Mouse (Mus musculus): ENCODE results near the gene Gm19935. TPM values are rescaled to one million over a fixed set of nuclear protein-coding genes. Genes with fewer than 3 reads are reported as not detected.

Gene Gm19935
- polyA plus RNA-seq, 1 experiment, result 29.6 TPM

DNA sequence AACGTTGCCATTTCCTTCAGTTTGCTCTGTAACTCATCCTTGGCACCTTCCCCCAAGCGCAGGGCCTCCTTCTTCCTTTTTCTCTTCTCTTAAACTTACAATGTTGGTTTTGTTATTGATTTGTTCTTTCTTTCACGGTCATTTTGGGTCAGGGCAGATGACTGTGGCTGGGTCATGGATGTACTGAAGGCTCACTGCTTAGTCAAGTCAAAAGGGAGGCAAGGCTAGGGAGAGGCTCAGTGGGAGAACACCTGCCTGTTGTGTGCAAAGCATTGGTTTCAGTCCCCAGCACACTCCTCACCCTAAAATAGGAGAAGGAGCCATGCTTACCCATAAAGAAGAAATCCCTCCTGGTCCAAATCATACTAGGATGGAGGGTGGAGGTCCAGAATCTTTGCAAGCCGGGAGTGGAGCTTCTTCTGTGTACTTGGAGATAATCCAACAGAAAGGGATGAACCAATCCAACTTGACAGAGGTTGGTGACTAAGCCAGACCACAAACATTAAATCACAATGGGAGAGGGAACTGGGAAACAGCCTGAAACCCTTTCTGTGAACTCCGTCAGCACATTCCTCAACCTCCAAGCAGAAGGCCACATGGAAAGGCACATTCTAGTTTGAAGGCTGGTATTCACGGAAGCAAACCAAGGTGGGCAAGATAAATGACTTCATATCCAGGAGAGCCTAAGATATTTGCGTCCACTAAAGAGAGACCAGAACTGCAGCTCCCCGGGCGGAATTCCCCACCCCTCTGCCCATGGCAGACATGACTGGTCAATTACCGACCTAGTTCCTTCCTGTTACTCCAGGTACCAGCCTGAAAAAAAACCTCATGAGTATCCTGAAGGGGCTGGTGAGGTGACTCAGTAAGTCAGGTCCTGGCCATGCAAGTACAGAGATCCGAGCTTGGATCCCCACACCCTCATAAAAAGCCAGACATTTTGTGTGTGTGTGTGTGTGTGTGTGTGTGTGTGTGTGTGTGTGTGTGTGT, 22.8 kb upstream of the Gm19935 start:
- H3K4me3 ChIP-seq (ENCODE audit: control insufficient read depth, low read depth, low read length), result no peak overlapping the region
- no peaks in the 10 kb centered on the region for H3K36me3 ChIP-seq (ENCODE audit: control insufficient read depth, insufficient read depth, low read length)
- TF ChIP-seq CTCF (IDR thresholded peaks at IDR 0.05; ENCODE audit: control insufficient read depth, insufficient read depth, insufficient replicate concordance, low read depth, low read length) (no peak), POLR2A (IDR thresholded peaks at IDR 0.05; ENCODE audit: control insufficient read depth, low read depth, low read length) (no peak)
- no peaks in the 10 kb centered on the region for H3K4me1 ChIP-seq (ENCODE audit: control insufficient read depth, insufficient read depth, low read length)
- H3K27me3 ChIP-seq (ENCODE audit: control insufficient read depth, insufficient read depth, low read length), result no peaks in the 10 kb centered on the region
- no peak overlapping the region; the same call in 1 of the 2 replicates for H3K27ac ChIP-seq (ENCODE audit: control insufficient read depth, insufficient read depth, low read depth, low read length)

DNA sequence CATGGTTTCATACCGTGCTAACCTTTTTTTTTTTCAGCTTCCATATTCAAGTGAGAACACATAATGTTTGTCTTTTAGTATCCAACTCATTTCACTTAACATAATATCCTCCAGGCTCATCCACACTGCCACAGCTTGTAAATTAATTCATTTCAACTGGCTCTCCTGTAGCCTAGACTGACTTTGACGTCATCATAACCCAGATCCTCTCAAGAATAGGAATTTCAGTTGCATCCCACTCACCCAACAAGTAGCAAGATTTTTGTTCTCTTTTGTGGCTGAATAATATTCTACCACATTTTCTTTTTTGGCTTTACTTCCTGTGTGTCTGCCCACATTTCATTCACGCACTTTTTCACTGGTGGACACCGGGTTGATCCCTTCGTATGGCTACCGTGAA, 20.2 kb upstream of the Gm19935 start:
- H3K27ac ChIP-seq (ENCODE audit: control insufficient read depth, insufficient read depth, low read depth, low read length), result no peak overlapping the region
- no peaks in the 10 kb centered on the region for H3K36me3 ChIP-seq (ENCODE audit: control insufficient read depth, insufficient read depth, low read length)
- TF ChIP-seq POLR2A (IDR thresholded peaks at IDR 0.05; ENCODE audit: control insufficient read depth, low read depth, low read length), result no peak
- no peak for TF ChIP-seq CTCF (IDR thresholded peaks at IDR 0.05; ENCODE audit: control insufficient read depth, insufficient read depth, insufficient replicate concordance, low read depth, low read length)
- no peak overlapping the region for H3K4me3 ChIP-seq (ENCODE audit: control insufficient read depth, low read depth, low read length)
- H3K4me1 ChIP-seq (ENCODE audit: control insufficient read depth, insufficient read depth, low read length), result no peaks in the 10 kb centered on the region
- H3K27me3 ChIP-seq (ENCODE audit: control insufficient read depth, insufficient read depth, low read length), result no peaks in the 10 kb centered on the region

DNA sequence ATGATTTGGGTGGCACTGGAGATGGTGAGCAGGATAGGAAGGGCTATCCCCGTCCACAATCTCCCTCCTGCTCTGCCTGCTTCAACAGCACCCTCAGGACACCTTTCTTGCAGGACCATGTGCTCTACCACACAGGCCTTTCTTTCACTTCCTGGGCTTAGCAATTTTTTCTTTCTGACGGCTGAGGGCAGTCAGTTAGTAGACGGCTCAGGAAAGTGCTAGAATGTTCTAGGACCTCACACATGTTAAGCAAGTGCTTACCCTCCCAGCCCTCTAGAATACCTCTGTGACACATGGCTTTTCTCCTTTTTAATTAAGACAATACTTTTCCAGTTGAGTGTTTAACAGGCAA, 17.1 kb upstream of the Gm19935 start:
- Histone ChIP-seq H3K36me3 (ENCODE audit: control insufficient read depth, insufficient read depth, low read length) (no peaks in the 10 kb centered on the region), H3K27me3 (ENCODE audit: control insufficient read depth, insufficient read depth, low read length) (no peaks in the 10 kb centered on the region), H3K4me3 (ENCODE audit: control insufficient read depth, low read depth, low read length) (no peak overlapping the region), H3K27ac (ENCODE audit: control insufficient read depth, insufficient read depth, low read depth, low read length) (no peak overlapping the region), H3K4me1 (ENCODE audit: control insufficient read depth, insufficient read depth, low read length) (0 out of 2 replicates have a peak, but pooled peaks cover under 1% of the 10 kb centered on the region)
- no peak for TF ChIP-seq POLR2A (IDR thresholded peaks at IDR 0.05; ENCODE audit: control insufficient read depth, low read depth, low read length)
- TF ChIP-seq CTCF (IDR thresholded peaks at IDR 0.05; ENCODE audit: control insufficient read depth, insufficient read depth, insufficient replicate concordance, low read depth, low read length), result no peak

DNA sequence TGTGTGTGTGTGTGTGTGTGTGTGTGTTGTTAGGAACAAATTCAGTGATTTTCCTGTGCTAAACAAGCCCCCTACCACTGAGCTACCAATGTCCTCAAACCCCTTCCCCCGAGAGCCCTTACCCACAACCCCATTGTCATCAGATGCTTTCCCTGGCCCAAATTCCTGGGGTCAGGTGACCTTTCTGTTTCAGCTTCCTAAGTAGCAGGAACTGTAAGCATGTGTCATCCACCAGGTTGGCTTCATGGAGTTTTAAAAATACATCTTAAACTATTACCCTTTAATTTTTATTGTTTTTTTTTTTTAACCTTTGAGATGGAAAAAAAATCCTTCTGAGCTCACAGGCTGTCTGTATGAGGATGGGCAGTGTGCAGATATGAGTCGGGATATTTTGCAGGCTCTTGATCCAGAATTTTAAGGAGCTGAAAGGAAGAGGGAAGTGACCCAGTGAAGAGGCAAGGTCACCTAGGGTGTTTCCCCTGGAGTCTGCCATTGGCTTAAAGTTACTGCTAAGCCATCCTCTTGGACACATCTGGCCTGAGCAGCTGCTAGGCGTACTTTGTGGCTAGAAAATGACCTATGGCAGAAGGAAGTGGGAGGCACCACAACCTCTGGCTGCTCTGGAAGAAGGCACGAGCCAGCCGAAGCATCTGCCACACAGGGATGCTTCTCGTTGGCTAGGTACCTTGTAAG, 16.6 kb upstream of the Gm19935 start:
- H3K27ac ChIP-seq (ENCODE audit: control insufficient read depth, insufficient read depth, low read depth, low read length), result no peak overlapping the region
- TF ChIP-seq POLR2A (IDR thresholded peaks at IDR 0.05; ENCODE audit: control insufficient read depth, low read depth, low read length), result no peak
- no peak for TF ChIP-seq CTCF (IDR thresholded peaks at IDR 0.05; ENCODE audit: control insufficient read depth, insufficient read depth, insufficient replicate concordance, low read depth, low read length)
- no peak overlapping the region for H3K4me3 ChIP-seq (ENCODE audit: control insufficient read depth, low read depth, low read length)
- peaks cover 5% of the 10 kb centered on the region for H3K4me1 ChIP-seq (ENCODE audit: control insufficient read depth, insufficient read depth, low read length)
- H3K27me3 ChIP-seq (ENCODE audit: control insufficient read depth, insufficient read depth, low read length), result no peaks in the 10 kb centered on the region
- H3K36me3 ChIP-seq (ENCODE audit: control insufficient read depth, insufficient read depth, low read length), result no peaks in the 10 kb centered on the region

DNA sequence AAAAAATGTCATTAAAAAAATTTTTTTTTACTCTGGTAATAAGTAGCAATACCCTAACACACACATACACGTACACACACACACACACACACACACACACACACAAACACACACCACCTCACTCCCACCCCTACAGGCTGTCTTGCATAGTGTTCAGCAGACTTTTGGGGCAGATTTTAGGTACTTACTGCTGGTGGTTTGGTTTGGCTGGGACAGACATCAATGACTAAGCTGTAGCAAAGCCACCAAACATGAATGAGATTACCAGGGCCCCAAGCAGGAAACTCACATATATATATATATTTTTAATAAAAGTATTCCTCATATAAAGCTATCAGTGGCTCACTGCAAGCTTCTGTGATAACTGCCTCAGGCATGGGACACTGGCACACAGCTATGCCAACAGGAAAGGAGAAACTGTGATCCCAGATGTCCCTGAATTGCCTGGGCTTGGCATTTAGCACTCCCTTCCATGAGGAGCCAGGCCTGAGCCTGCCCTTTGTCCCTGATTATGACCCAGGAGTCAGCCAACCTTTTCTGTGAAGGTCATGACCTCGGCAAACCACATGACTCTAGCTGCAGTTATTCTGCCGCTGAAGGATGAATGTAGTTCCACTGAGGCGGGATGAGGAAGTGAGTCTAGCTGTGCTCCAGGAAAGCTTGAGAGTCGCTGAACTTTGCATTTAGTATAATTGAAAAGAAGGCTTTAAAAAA, 15.5 kb upstream of the Gm19935 start:
- Histone ChIP-seq H3K4me1 (ENCODE audit: control insufficient read depth, insufficient read depth, low read length) (peaks cover 12% of the 10 kb centered on the region), H3K36me3 (ENCODE audit: control insufficient read depth, insufficient read depth, low read length) (no peaks in the 10 kb centered on the region), H3K4me3 (ENCODE audit: control insufficient read depth, low read depth, low read length) (no peak overlapping the region), H3K27me3 (ENCODE audit: control insufficient read depth, insufficient read depth, low read length) (no peaks in the 10 kb centered on the region), H3K27ac (ENCODE audit: control insufficient read depth, insufficient read depth, low read depth, low read length) (no peak overlapping the region)
- TF ChIP-seq POLR2A (IDR thresholded peaks at IDR 0.05; ENCODE audit: control insufficient read depth, low read depth, low read length), result no peak
- no peak for TF ChIP-seq CTCF (IDR thresholded peaks at IDR 0.05; ENCODE audit: control insufficient read depth, insufficient read depth, insufficient replicate concordance, low read depth, low read length)

DNA sequence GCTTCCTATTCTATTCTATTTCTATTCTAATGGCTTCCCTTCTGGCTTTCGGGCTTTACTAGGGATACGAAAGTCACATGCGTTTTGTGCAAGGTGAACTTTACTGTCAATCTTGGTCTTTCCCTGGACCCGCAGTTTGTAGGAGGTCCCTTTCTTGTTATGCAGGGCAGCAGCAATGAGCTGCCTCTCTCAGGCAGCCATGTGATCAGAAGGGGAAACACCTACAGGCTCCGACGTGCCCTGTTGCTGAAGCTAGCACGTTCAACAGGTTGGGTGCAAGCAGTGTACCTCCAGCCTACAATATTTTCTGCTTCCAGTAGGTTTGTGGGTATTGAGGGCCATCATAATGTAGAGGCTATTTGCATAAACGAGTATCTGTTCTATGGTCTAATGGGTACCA, 13.8 kb upstream of the Gm19935 start:
- TF ChIP-seq POLR2A (IDR thresholded peaks at IDR 0.05; ENCODE audit: control insufficient read depth, low read depth, low read length) (no peak), CTCF (IDR thresholded peaks at IDR 0.05; ENCODE audit: control insufficient read depth, insufficient read depth, insufficient replicate concordance, low read depth, low read length) (no peak)
- no peak overlapping the region for H3K4me3 ChIP-seq (ENCODE audit: control insufficient read depth, low read depth, low read length)
- H3K4me1 ChIP-seq (ENCODE audit: control insufficient read depth, insufficient read depth, low read length), result peaks cover 12% of the 10 kb centered on the region
- no peaks in the 10 kb centered on the region for H3K36me3 ChIP-seq (ENCODE audit: control insufficient read depth, insufficient read depth, low read length)
- no peak overlapping the region for H3K27ac ChIP-seq (ENCODE audit: control insufficient read depth, insufficient read depth, low read depth, low read length)
- no peaks in the 10 kb centered on the region for H3K27me3 ChIP-seq (ENCODE audit: control insufficient read depth, insufficient read depth, low read length)

DNA sequence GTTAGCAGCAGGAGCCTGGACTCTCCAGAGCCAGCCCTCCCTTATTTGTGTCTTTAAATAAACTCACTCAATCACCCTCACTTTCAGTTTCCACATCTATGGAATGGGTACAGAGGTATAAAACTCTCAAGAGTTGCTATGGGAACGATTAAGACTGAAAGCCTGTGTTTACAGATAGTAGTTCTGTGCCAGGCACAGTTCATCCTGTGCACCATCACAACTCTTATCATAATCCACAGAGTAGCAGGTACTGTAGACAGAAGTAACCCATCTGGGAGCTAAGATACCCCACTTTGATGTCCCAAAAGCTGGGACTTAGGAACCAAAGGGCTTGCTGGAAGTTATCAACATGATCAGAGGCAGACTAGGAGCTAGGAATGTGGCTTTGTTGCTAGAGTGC, 12.6 kb upstream of the Gm19935 start:
- TF ChIP-seq CTCF (IDR thresholded peaks at IDR 0.05; ENCODE audit: control insufficient read depth, insufficient read depth, insufficient replicate concordance, low read depth, low read length), result no peak
- no peak for TF ChIP-seq POLR2A (IDR thresholded peaks at IDR 0.05; ENCODE audit: control insufficient read depth, low read depth, low read length)
- Histone ChIP-seq H3K27ac (ENCODE audit: control insufficient read depth, insufficient read depth, low read depth, low read length) (no peak overlapping the region), H3K4me3 (ENCODE audit: control insufficient read depth, low read depth, low read length) (no peak overlapping the region), H3K36me3 (ENCODE audit: control insufficient read depth, insufficient read depth, low read length) (no peaks in the 10 kb centered on the region), H3K27me3 (ENCODE audit: control insufficient read depth, insufficient read depth, low read length) (no peaks in the 10 kb centered on the region), H3K4me1 (ENCODE audit: control insufficient read depth, insufficient read depth, low read length) (peaks cover 12% of the 10 kb centered on the region)

All from testis, adult 2 months (tissue).